Mouse (Mus musculus) B cell, adult 62 days (primary cell): ENCODE results near the gene 5430403G16Rik. TPM values are rescaled to one million over a fixed set of nuclear protein-coding genes. Genes with fewer than 3 reads are reported as not detected.

ENCODE experiments used
- total RNA-seq: library from RNA; stranded (reverse); gene quantifications from 4 replicates; pipeline ENCODE4 v1.2.4, GENCODE M21; 2023

The 5430403G16Rik gene
- total RNA-seq, result 3.1 to 4.0 TPM (median 3.6 TPM) in 4 replicates

DNA sequence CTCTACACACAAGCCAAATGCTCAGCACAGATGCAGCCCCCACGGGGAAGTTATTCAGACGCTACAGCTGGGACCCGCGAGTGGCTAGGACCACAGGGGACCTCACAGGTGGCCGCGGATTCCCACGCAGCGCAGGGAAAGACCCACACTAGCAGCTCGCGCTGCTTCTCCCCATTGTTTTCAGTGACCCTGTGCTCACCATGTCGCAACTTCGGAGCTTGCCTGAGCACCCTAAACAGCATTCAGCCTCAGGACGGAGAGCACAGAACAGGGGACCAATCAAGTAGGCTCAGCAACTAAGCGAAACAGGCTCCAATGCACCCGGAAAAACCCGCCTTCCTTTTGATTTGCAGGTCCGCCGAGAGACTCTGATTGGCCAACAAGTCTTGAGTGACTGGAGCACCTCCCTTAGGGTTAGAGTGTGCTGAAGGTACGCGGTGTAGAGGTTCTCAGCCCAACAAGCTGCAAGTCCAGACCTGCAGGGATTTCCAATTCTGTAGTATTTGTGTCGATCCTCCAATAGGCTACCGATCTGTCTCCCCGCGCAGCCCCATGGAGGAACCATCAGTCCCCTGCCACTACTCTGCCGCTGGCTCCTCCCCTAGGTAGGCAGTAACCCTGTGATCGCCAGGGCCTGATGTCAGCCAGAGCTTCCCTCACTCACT lies at the start of gene 5430403G16Rik:
TSS of gene 5430403G16Rik (minus strand) at position 505 of the 665 bp plus-strand sequence.

Other genes with a start within 250 kb of the 5430403G16Rik start
- 113 to 122 TPM (median 115 TPM) in 4 replicates for gene Crlf2, start 132.0 kb downstream of the 5430403G16Rik start, total RNA-seq
- 11.2 to 16.0 TPM (median 13.5 TPM) in 4 replicates for gene 4930522L14Rik, start 60.8 kb upstream of the 5430403G16Rik start, total RNA-seq
- gene Gm15446, start 232.4 kb upstream of the 5430403G16Rik start, total RNA-seq, result 27.6 to 32.5 TPM (median 30.9 TPM) in 4 replicates